Mouse (Mus musculus) induced T-regulatory cell, adult 2 months (primary cell): Measurements from ENCODE around the gene Kifc3.
A peak's percentile ranks its signal among the peaks of the same experiment; 100 is the strongest.
"Not testable (repeated sequence)": the region's sequence is repeated elsewhere in the genome, so short reads cannot be mapped to it uniquely, and the experiment has no call there.

Experiments
- DNase-seq: peaks from one replicate; pipeline ENCODE4 v3.0.0-alpha.2; 2012; ENCODE audit warnings: low read depth

Kifc3 gene

GRCm38 (mm10) chr8:95202649-95203275 is at the start of gene Kifc3:
TSS of gene Kifc3 (minus strand) at chr8:95202812.
- no peak for DNase-seq

GRCm38 (mm10) chr8:95252056-95252455 is 49.4 kb upstream of the Kifc3 start:
- DNase-seq: no peak

- peak; percentile 52 for DNase-seq
These were observed 47.2 kb upstream of the Kifc3 start for GRCm38 (mm10) chr8:95249847-95250246.

- DNase-seq: peak; percentile 69
These were observed 44.7 kb upstream of the Kifc3 start for GRCm38 (mm10) chr8:95247277-95247676.

- DNase-seq: peak; percentile 88
These were observed 42.6 kb upstream of the Kifc3 start for GRCm38 (mm10) chr8:95245180-95245579.

- DNase-seq: no peak
These were observed 41.2 kb upstream of the Kifc3 start for GRCm38 (mm10) chr8:95243853-95244252.

- no peak for DNase-seq
These were observed 40.4 kb upstream of the Kifc3 start for GRCm38 (mm10) chr8:95242826-95243571.

GRCm38 (mm10) chr8:95242099-95242825 is 39.6 kb upstream of the Kifc3 start:
- DNase-seq: no peak

GRCm38 (mm10) chr8:95235683-95236082 is 33.1 kb upstream of the Kifc3 start:
- peak; percentile 83 for DNase-seq

GRCm38 (mm10) chr8:95230086-95230485 is 27.5 kb upstream of the Kifc3 start:
- DNase-seq: not testable (repeated sequence)

- no peak for DNase-seq
These were observed 24.5 kb upstream of the Kifc3 start for GRCm38 (mm10) chr8:95227151-95227468.

GRCm38 (mm10) chr8:95226251-95227150 is 23.9 kb upstream of the Kifc3 start:
- DNase-seq: no peak

GRCm38 (mm10) chr8:95223969-95224368 is 21.4 kb upstream of the Kifc3 start:
- no peak for DNase-seq

GRCm38 (mm10) chr8:95221045-95221444 is 18.4 kb upstream of the Kifc3 start:
- DNase-seq: no peak

GRCm38 (mm10) chr8:95220571-95220998 is 18.0 kb upstream of the Kifc3 start:
- DNase-seq: no peak

GRCm38 (mm10) chr8:95219623-95220022 is 17.0 kb upstream of the Kifc3 start:
- DNase-seq: no peak

- DNase-seq: no peak
These were observed 13.2 kb upstream of the Kifc3 start for GRCm38 (mm10) chr8:95215709-95216360.

GRCm38 (mm10) chr8:95209924-95210323 is 7.3 kb upstream of the Kifc3 start:
- no peak for DNase-seq

GRCm38 (mm10) chr8:95205946-95206345 is 3.3 kb upstream of the Kifc3 start:
- DNase-seq: no peak

- DNase-seq: peak; percentile 79
These were observed 1.4 kb upstream of the Kifc3 start for GRCm38 (mm10) chr8:95204039-95204380.

GRCm38 (mm10) chr8:95203326-95204038 is 870 bp upstream of the Kifc3 start:
- no peak for DNase-seq
